Mouse (Mus musculus) CD4-positive, CD25-positive, alpha-beta regulatory T cell, adult 2 months (primary cell): ENCODE measurements around the gene Slc44a3.

Source experiments
- DNase-seq: peaks from one replicate; pipeline ENCODE4 v3.0.0-alpha.2; 2012; ENCODE audit warnings: low read depth, low spot score

Gene Slc44a3

GRCm38 (mm10) chr3:121460473-121461193 is 71.6 kb downstream of the Slc44a3 start:
- DNase-seq = no peak

- no peak for DNase-seq
Observed at GRCm38 (mm10) chr3:121458545-121459492, 73.4 kb downstream of the Slc44a3 start.

GRCm38 (mm10) chr3:121451404-121451803 is 80.8 kb downstream of the Slc44a3 start:
- DNase-seq = no peak

GRCm38 (mm10) chr3:121449527-121449926 is 82.7 kb downstream of the Slc44a3 start:
- no peak for DNase-seq

- DNase-seq = no peak
Observed at GRCm38 (mm10) chr3:121448606-121449005, 83.6 kb downstream of the Slc44a3 start.

- DNase-seq = no peak
Observed at GRCm38 (mm10) chr3:121448029-121448468, 84.2 kb downstream of the Slc44a3 start.

GRCm38 (mm10) chr3:121446454-121446853 is 85.8 kb downstream of the Slc44a3 start:
- DNase-seq = no peak

- no peak for DNase-seq
Observed at GRCm38 (mm10) chr3:121444414-121444813, 87.8 kb downstream of the Slc44a3 start.

GRCm38 (mm10) chr3:121443861-121444271 is 88.3 kb downstream of the Slc44a3 start:
- DNase-seq = no peak

- DNase-seq = peak; percentile 17
Observed at GRCm38 (mm10) chr3:121442288-121442687, 89.9 kb downstream of the Slc44a3 start.

- DNase-seq = no peak
Observed at GRCm38 (mm10) chr3:121441504-121441903, 90.7 kb downstream of the Slc44a3 start.

GRCm38 (mm10) chr3:121439623-121440161 is 92.5 kb downstream of the Slc44a3 start:
- DNase-seq = no peak

- no peak for DNase-seq
Observed at GRCm38 (mm10) chr3:121437996-121438395, 94.2 kb downstream of the Slc44a3 start.

GRCm38 (mm10) chr3:121437070-121437469 is 95.1 kb downstream of the Slc44a3 start:
- DNase-seq = no peak

GRCm38 (mm10) chr3:121435296-121435695 is 96.9 kb downstream of the Slc44a3 start:
- DNase-seq = no peak

- no peak for DNase-seq
Observed at GRCm38 (mm10) chr3:121433968-121434533, 98.2 kb downstream of the Slc44a3 start.

- no peak for DNase-seq
Observed at GRCm38 (mm10) chr3:121433359-121433758, 98.8 kb downstream of the Slc44a3 start.

GRCm38 (mm10) chr3:121430289-121430936 is 101.8 kb downstream of the Slc44a3 start:
- no peak for DNase-seq

GRCm38 (mm10) chr3:121429469-121429868 is 102.7 kb downstream of the Slc44a3 start:
- DNase-seq = no peak

- DNase-seq = no peak
Observed at GRCm38 (mm10) chr3:121428696-121429259, 103.4 kb downstream of the Slc44a3 start.

GRCm38 (mm10) chr3:121428230-121428629 is 104.0 kb downstream of the Slc44a3 start:
- no peak for DNase-seq
